Mouse (Mus musculus): ENCODE results near the gene Btbd7. TPM values are rescaled to one million over a fixed set of nuclear protein-coding genes. Genes with fewer than 3 reads are reported as not detected.

The Btbd7 gene
- polyA plus RNA-seq, 1 experiment from 2014 or later, result 10.7 TPM

DNA sequence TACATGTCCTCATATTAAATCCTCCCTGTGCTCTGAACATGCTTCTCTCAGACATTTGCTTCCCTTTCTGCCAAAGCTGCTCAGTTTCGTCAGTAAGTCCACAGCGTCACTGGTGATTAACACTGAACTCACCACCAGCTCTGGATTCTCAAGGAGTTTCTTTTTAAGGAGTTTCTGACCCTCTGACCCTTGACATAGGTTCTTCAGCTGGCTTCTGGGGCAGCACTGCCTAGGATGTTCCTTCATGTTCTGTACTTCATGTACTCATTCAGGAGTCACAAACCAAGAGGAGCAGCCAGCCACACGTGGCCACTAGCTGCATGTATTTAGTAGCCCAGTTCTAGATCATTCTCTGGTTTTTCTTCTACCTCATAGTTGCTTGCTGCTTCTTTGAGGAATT is 130.0 kb downstream of the Btbd7 start:
- Histone ChIP-seq H3K4me3 (ENCODE audit: low read length) (no peak overlapping the region), H3K27ac (ENCODE audit: low read length) (no peak overlapping the region), H3K4me1 (ENCODE audit: control insufficient read depth, insufficient read depth, low read length) (peaks cover 11% of the 10 kb centered on the region), H3K9me3 (replicated peaks; ENCODE audit: control insufficient read depth, low read length) (no peaks in the 10 kb centered on the region), H3K27me3 (ENCODE audit: control insufficient read depth, insufficient read depth, low read length) (no peaks in the 10 kb centered on the region), H3K36me3 (ENCODE audit: control insufficient read depth, insufficient read depth) (peaks cover 6% of the 10 kb centered on the region), H3K9ac (ENCODE audit: low read length) (no peak overlapping the region), H3K4me2 (ENCODE audit: low read depth, low read length) (no peak overlapping the region)
- no peak for ATAC-seq (replicated peaks; ENCODE audit: extremely low read depth, insufficient read depth, low FRiP score)
- WGBS, result 83% methylated on average over 3 of the region's 3 CpGs

- Histone ChIP-seq H3K9ac (ENCODE audit: low read length) (no peak overlapping the region), H3K4me3 (ENCODE audit: low read length) (no peak overlapping the region), H3K27ac (ENCODE audit: low read length) (no peak overlapping the region), H3K36me3 (ENCODE audit: control insufficient read depth, insufficient read depth) (peaks cover 6% of the 10 kb centered on the region), H3K27me3 (ENCODE audit: control insufficient read depth, insufficient read depth, low read length) (no peaks in the 10 kb centered on the region), H3K4me1 (ENCODE audit: control insufficient read depth, insufficient read depth, low read length) (peaks cover 18% of the 10 kb centered on the region), H3K4me2 (ENCODE audit: low read depth, low read length) (peak overlapping the region; percentile 83; the same call in 1 of the 2 replicates), H3K9me3 (replicated peaks; ENCODE audit: control insufficient read depth, low read length) (no peaks in the 10 kb centered on the region)
- ATAC-seq (replicated peaks; ENCODE audit: extremely low read depth, insufficient read depth, low FRiP score), result no peak
- 47% methylated on average over 6 of the region's 6 CpGs for WGBS
Measured at GRCm38 (mm10) chr12:102744839-102745238, 133.4 kb downstream of the Btbd7 start.

DNA sequence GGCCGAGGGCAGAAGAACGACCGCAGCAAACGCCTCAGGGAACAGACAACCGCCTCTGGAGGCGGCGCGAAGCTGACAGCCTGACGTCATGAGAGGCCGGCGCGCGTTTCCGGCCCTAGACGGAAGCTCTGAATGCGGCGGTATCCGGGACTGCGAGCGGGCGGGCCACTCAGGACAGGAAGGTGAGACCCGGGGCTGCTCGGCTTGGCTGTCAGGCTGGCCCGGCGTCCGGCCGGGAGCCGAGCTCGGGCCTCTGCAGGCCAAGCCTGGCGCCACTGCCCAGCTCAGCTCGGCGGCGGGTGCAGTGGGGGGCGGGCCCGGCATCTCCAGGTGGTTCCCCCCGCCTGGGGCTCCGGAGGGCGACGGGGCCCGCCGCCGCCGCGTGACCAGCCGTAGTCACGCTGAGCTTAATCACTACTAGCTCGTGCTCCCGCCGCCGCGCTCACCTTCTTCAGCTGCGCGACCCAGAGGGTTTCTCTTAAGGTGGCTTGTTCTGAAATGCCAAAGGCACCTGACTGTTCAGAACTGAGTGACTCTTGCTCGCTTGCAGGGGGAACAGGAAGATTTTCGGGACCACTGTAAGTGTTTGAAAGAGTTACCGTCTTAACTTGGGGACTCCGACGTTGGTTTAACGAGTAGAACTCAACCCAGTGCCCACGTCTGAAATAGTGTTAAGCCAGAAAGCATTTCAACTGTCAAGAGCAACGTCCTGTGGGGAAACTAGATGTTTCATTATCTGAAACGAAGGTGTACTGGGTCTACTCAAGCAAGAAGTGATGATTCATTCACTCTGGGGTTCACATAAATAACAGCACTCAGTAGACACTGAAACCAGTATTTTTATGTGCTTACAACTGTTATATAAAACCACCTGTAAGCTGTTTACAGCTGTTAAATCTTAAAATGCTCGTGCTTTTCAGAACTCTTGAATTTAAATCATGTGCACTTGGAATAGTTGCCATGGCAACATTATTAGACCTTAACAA is 134.4 kb downstream of the Btbd7 start, which contains the start of the genes Moap1 and Tmem251:
Moap1 (minus strand) TSS at position 73 of the 986 bp plus-strand sequence.
Tmem251 (plus strand) TSS at position 174 of the 986 bp plus-strand sequence.
- Histone ChIP-seq H3K36me3 (ENCODE audit: control insufficient read depth, insufficient read depth) (0 out of 2 replicates have a peak, but pooled peaks cover 3% of the 10 kb centered on the region), H3K27ac (ENCODE audit: low read length) (peak within 1 kb of the TSS; percentile 97), H3K9me3 (replicated peaks; ENCODE audit: control insufficient read depth, low read length) (no peaks in the 10 kb centered on the region), H3K9ac (ENCODE audit: low read length) (peak within 1 kb of the TSS; percentile 93), H3K4me2 (ENCODE audit: low read depth, low read length) (peak within 1 kb of the TSS; percentile 83), H3K4me1 (ENCODE audit: control insufficient read depth, insufficient read depth, low read length) (peaks cover 18% of the 10 kb centered on the region), H3K4me3 (ENCODE audit: low read length) (peak within 1 kb of the TSS; percentile 92), H3K27me3 (ENCODE audit: control insufficient read depth, insufficient read depth, low read length) (no peaks in the 10 kb centered on the region)
- WGBS, result under 1% methylated on average over 62 of the region's 63 CpGs
- peak; percentile 95 for ATAC-seq (replicated peaks; ENCODE audit: extremely low read depth, insufficient read depth, low FRiP score)

- H3K27me3 ChIP-seq (ENCODE audit: control insufficient read depth, insufficient read depth, low read length), result no peaks in the 10 kb centered on the region
- peak overlapping the region; percentile 93 for H3K9ac ChIP-seq (ENCODE audit: low read length)
- ATAC-seq (replicated peaks; ENCODE audit: extremely low read depth, insufficient read depth, low FRiP score), result peak; percentile 39
- peak overlapping the region; percentile 92 for H3K4me3 ChIP-seq (ENCODE audit: low read length)
- H3K4me2 ChIP-seq (ENCODE audit: low read depth, low read length), result peak overlapping the region; percentile 83
- 0 out of 2 replicates have a peak, but pooled peaks cover 3% of the 10 kb centered on the region for H3K36me3 ChIP-seq (ENCODE audit: control insufficient read depth, insufficient read depth)
- H3K9me3 ChIP-seq (replicated peaks; ENCODE audit: control insufficient read depth, low read length), result no peaks in the 10 kb centered on the region
- H3K4me1 ChIP-seq (ENCODE audit: control insufficient read depth, insufficient read depth, low read length), result peaks cover 18% of the 10 kb centered on the region
- WGBS, result under 1% methylated on average over 33 of the region's 33 CpGs
- peak overlapping the region; percentile 97 for H3K27ac ChIP-seq (ENCODE audit: low read length)
Measured at GRCm38 (mm10) chr12:102743036-102743588, 135.2 kb downstream of the Btbd7 start.

GRCm38 (mm10) chr12:102742056-102742455 is 136.2 kb downstream of the Btbd7 start:
- Histone ChIP-seq H3K9ac (ENCODE audit: low read length) (no peak overlapping the region), H3K9me3 (replicated peaks; ENCODE audit: control insufficient read depth, low read length) (no peaks in the 10 kb centered on the region), H3K27ac (ENCODE audit: low read length) (no peak overlapping the region), H3K4me3 (ENCODE audit: low read length) (no peak overlapping the region), H3K4me1 (ENCODE audit: control insufficient read depth, insufficient read depth, low read length) (peaks cover 18% of the 10 kb centered on the region), H3K4me2 (ENCODE audit: low read depth, low read length) (no peak overlapping the region), H3K27me3 (ENCODE audit: control insufficient read depth, insufficient read depth, low read length) (no peaks in the 10 kb centered on the region), H3K36me3 (ENCODE audit: control insufficient read depth, insufficient read depth) (no peaks in the 10 kb centered on the region)
- 58% methylated on average over 7 of the region's 7 CpGs for WGBS
- ATAC-seq (replicated peaks; ENCODE audit: extremely low read depth, insufficient read depth, low FRiP score), result no peak

GRCm38 (mm10) chr12:102740285-102740684 is 138.0 kb downstream of the Btbd7 start:
- H3K4me3 ChIP-seq (ENCODE audit: low read length), result no peak overlapping the region
- H3K9me3 ChIP-seq (replicated peaks; ENCODE audit: control insufficient read depth, low read length), result no peaks in the 10 kb centered on the region
- H3K36me3 ChIP-seq (ENCODE audit: control insufficient read depth, insufficient read depth), result no peaks in the 10 kb centered on the region
- no peak overlapping the region for H3K4me2 ChIP-seq (ENCODE audit: low read depth, low read length)
- 60% methylated on average over 3 of the region's 3 CpGs for WGBS
- H3K9ac ChIP-seq (ENCODE audit: low read length), result no peak overlapping the region
- H3K4me1 ChIP-seq (ENCODE audit: control insufficient read depth, insufficient read depth, low read length), result peaks cover 16% of the 10 kb centered on the region
- no peaks in the 10 kb centered on the region for H3K27me3 ChIP-seq (ENCODE audit: control insufficient read depth, insufficient read depth, low read length)
- no peak overlapping the region for H3K27ac ChIP-seq (ENCODE audit: low read length)
- no peak for ATAC-seq (replicated peaks; ENCODE audit: extremely low read depth, insufficient read depth, low FRiP score)

GRCm38 (mm10) chr12:102739096-102739495 is 139.2 kb downstream of the Btbd7 start:
- Histone ChIP-seq H3K36me3 (ENCODE audit: control insufficient read depth, insufficient read depth) (no peaks in the 10 kb centered on the region), H3K27ac (ENCODE audit: low read length) (no peak overlapping the region), H3K4me1 (ENCODE audit: control insufficient read depth, insufficient read depth, low read length) (peaks cover 8% of the 10 kb centered on the region), H3K4me2 (ENCODE audit: low read depth, low read length) (no peak overlapping the region), H3K9ac (ENCODE audit: low read length) (no peak overlapping the region), H3K27me3 (ENCODE audit: control insufficient read depth, insufficient read depth, low read length) (no peaks in the 10 kb centered on the region), H3K9me3 (replicated peaks; ENCODE audit: control insufficient read depth, low read length) (no peaks in the 10 kb centered on the region), H3K4me3 (ENCODE audit: low read length) (no peak overlapping the region)
- 47% methylated on average over 5 of the region's 5 CpGs for WGBS
- no peak for ATAC-seq (replicated peaks; ENCODE audit: extremely low read depth, insufficient read depth, low FRiP score)

DNA sequence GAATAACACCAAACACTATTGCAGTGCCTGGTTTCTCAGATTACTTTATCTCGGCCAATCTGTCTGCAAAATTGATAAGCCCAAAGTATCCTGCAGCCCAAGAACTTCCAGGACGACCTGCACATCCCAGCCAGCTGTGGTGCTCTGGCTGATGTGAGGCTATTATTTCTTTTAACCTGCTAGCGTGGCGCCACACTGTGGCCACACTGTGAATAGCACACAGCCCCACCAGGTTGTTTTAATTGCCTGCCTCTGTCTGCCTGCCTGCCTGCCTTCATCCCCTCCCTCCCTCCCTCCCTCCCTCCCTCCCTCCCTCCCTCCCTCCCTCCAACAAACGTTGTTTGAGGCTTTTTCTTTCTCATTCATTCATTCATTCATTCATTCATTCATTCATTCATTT is 144.9 kb downstream of the Btbd7 start:
- Histone ChIP-seq H3K9me3 (replicated peaks; ENCODE audit: control insufficient read depth, low read length) (no peaks in the 10 kb centered on the region), H3K36me3 (ENCODE audit: control insufficient read depth, insufficient read depth) (no peaks in the 10 kb centered on the region), H3K9ac (ENCODE audit: low read length) (no peak overlapping the region), H3K4me3 (ENCODE audit: low read length) (no peak overlapping the region), H3K4me2 (ENCODE audit: low read depth, low read length) (no peak overlapping the region), H3K27ac (ENCODE audit: low read length) (no peak overlapping the region), H3K4me1 (ENCODE audit: control insufficient read depth, insufficient read depth, low read length) (peaks cover 11% of the 10 kb centered on the region; the same call in 1 of the 2 replicates), H3K27me3 (ENCODE audit: control insufficient read depth, insufficient read depth, low read length) (no peaks in the 10 kb centered on the region)
- WGBS, result 4% methylated on average over 5 of the region's 5 CpGs
- ATAC-seq (replicated peaks; ENCODE audit: extremely low read depth, insufficient read depth, low FRiP score), result no peak
